Mouse (Mus musculus): ENCODE measurements at regions not wholly inside any gene's neighbourhood (a gene's known extent, or its start where the extent isn't known, plus 50 kb on each side); places are given as distances from the start of the nearest gene placed in this dataset.

GRCm38 (mm10) chr9:78903211-78903610 lies 287.9 kb downstream of the Cd109 start:
- DNase-seq (ENCODE audit: low read depth) = no peak

- DNase-seq (ENCODE audit: low read depth) = no peak
Measured at GRCm38 (mm10) chr9:78917336-78917735, 302.0 kb downstream of the Cd109 start.

GRCm38 (mm10) chr9:78925977-78926593 lies 310.7 kb downstream of the Cd109 start:
- DNase-seq (ENCODE audit: low read depth) = no peak

- DNase-seq (ENCODE audit: low read depth) = no peak
Measured at GRCm38 (mm10) chr9:78941648-78942047, 326.3 kb downstream of the Cd109 start.

GRCm38 (mm10) chr9:78964813-78965212 lies 349.5 kb downstream of the Cd109 start:
- no peak for DNase-seq (ENCODE audit: low read depth)

GRCm38 (mm10) chr9:78965226-78965950 lies 350.0 kb downstream of the Cd109 start:
- DNase-seq (ENCODE audit: low read depth) = no peak

- DNase-seq (ENCODE audit: low read depth) = no peak
Measured at GRCm38 (mm10) chr9:78971731-78972130, 356.4 kb downstream of the Cd109 start.

- DNase-seq (ENCODE audit: low read depth) = peak; percentile 4
Measured at GRCm38 (mm10) chr9:78983734-78984133, 368.4 kb downstream of the Cd109 start.

GRCm38 (mm10) chr9:78985184-78985864 lies 370.0 kb downstream of the Cd109 start:
- DNase-seq (ENCODE audit: low read depth) = no peak

GRCm38 (mm10) chr9:78991310-78991709 lies 376.0 kb downstream of the Cd109 start:
- no peak for DNase-seq (ENCODE audit: low read depth)

GRCm38 (mm10) chr9:79001081-79001480 lies 385.7 kb downstream of the Cd109 start:
- DNase-seq (ENCODE audit: low read depth) = no peak

- no peak for DNase-seq (ENCODE audit: low read depth)
Measured at GRCm38 (mm10) chr9:79001930-79002329, 386.6 kb downstream of the Cd109 start.

GRCm38 (mm10) chr9:79004296-79004980 lies 389.1 kb downstream of the Cd109 start:
- DNase-seq (ENCODE audit: low read depth) = no peak

GRCm38 (mm10) chr9:79022291-79022690 lies 406.9 kb downstream of the Cd109 start:
- DNase-seq (ENCODE audit: low read depth) = no peak

GRCm38 (mm10) chr9:79028234-79028633 lies 412.9 kb downstream of the Cd109 start:
- no peak for DNase-seq (ENCODE audit: low read depth)

- no peak for DNase-seq (ENCODE audit: low read depth)
Measured at GRCm38 (mm10) chr9:79029456-79029855, 414.1 kb downstream of the Cd109 start.

GRCm38 (mm10) chr9:79035677-79036076 lies 420.3 kb downstream of the Cd109 start:
- no peak for DNase-seq (ENCODE audit: low read depth)

GRCm38 (mm10) chr9:79037054-79037453 lies 421.7 kb downstream of the Cd109 start:
- no peak for DNase-seq (ENCODE audit: low read depth)

GRCm38 (mm10) chr9:79038971-79039370 lies 423.6 kb downstream of the Cd109 start:
- no peak for DNase-seq (ENCODE audit: low read depth)

- no peak for DNase-seq (ENCODE audit: low read depth)
Measured at GRCm38 (mm10) chr9:79044344-79044743, 429.0 kb downstream of the Cd109 start.

- DNase-seq (ENCODE audit: low read depth) = peak; percentile 72
Measured at GRCm38 (mm10) chr9:79045314-79045713, 430.0 kb downstream of the Cd109 start.

GRCm38 (mm10) chr9:79071961-79072360 lies 456.6 kb downstream of the Cd109 start:
- peak; percentile 50 for DNase-seq (ENCODE audit: low read depth)

GRCm38 (mm10) chr9:79109611-79110010 lies 494.3 kb downstream of the Cd109 start:
- peak; percentile 61 for DNase-seq (ENCODE audit: low read depth)
